Mouse (Mus musculus): ENCODE data around the gene Dyrk1a. TPM values are rescaled to one million over a fixed set of nuclear protein-coding genes. Genes with fewer than 3 reads are reported as not detected.

Dyrk1a gene
- polyA plus RNA-seq, 1 experiment from 2014 or later, result 12.8 TPM

DNA sequence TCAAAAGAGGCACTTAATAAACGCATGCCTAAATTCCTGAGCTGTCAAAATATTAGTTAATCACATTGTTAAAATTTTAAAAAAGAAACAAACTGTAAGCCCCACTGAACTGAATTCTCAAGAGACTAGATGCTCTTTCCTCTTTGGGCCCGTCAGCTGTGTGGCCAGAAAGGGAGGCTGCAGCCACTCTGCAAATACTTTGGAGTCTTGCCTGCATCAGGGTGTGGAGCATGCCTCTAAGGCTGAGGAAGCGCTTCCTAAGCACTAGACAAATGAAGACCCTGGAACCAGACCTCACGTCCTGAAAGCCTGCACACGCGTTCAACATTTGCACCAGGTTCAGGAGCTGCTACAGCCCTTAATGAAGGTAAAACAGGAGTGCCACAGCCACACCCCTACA is 36.1 kb upstream of the Dyrk1a start:
- ATAC-seq, result no peak
- H3K4me1 ChIP-seq (replicated peaks; ENCODE audit: control insufficient read depth, insufficient read depth, low read length), result no peaks in the 10 kb centered on the region
- H3K4me3 ChIP-seq (replicated peaks; ENCODE audit: low read length), result no peak overlapping the region
- WGBS, result 75% methylated on average over 6 of the region's 6 CpGs
- no peak overlapping the region for H3K4me2 ChIP-seq (ENCODE audit: low read length)
- no peak overlapping the region for H3K9ac ChIP-seq (replicated peaks; ENCODE audit: low read depth, low read length)
- H3K27ac ChIP-seq (ENCODE audit: low read length), result no peak overlapping the region
- no peaks in the 10 kb centered on the region for H3K36me3 ChIP-seq (ENCODE audit: control insufficient read depth, insufficient read depth)
- no peaks in the 10 kb centered on the region for H3K9me3 ChIP-seq (ENCODE audit: control insufficient read depth, low read length)
- H3K27me3 ChIP-seq (replicated peaks; ENCODE audit: control insufficient read depth, insufficient read depth, low read length), result no peaks in the 10 kb centered on the region

GRCm38 (mm10) chr16:94535716-94536115 is 34.1 kb upstream of the Dyrk1a start:
- 92% methylated on average over 5 of the region's 5 CpGs for WGBS
- no peaks in the 10 kb centered on the region for H3K27me3 ChIP-seq (replicated peaks; ENCODE audit: control insufficient read depth, insufficient read depth, low read length)
- H3K9ac ChIP-seq (replicated peaks; ENCODE audit: low read depth, low read length), result no peak overlapping the region
- H3K27ac ChIP-seq (ENCODE audit: low read length), result no peak overlapping the region
- no peaks in the 10 kb centered on the region for H3K9me3 ChIP-seq (ENCODE audit: control insufficient read depth, low read length)
- H3K36me3 ChIP-seq (ENCODE audit: control insufficient read depth, insufficient read depth), result no peaks in the 10 kb centered on the region
- no peak overlapping the region for H3K4me3 ChIP-seq (replicated peaks; ENCODE audit: low read length)
- ATAC-seq, result no peak
- no peak overlapping the region for H3K4me2 ChIP-seq (ENCODE audit: low read length)
- no peaks in the 10 kb centered on the region for H3K4me1 ChIP-seq (replicated peaks; ENCODE audit: control insufficient read depth, insufficient read depth, low read length)

DNA sequence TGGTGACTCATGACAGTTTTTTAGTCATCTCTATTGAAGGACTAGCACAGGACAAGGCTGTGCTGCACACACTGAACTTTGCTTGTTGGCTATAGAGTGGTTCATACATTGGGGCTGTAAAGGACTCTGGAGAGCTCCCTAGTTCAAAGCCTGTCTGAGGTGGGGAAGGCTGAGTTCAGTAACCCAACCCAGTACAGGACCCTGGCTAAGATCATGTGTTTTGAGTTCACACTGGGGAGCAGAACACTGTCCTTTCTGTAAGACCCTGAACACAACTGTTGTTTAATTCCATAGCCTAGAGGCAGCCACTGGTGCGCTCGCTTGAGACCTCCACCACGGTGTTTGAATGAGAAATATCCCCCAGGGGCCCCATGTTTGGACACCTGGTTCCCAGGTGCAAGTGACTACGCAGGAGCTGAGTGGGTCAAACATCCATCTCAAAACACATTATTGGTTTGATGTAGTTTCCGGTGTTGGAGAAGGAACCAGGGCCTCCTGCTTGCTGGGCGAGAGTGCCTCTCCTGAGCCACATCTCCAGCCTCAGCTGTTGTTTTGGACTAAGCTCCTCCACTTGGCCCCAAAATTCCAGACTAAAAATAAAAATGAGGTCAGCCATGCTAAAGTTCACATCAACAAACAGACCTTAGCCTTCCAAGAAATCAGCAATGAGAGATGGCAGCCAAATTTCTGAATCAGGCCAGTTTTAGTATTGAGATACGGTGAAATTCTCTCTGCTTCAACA is 33.2 kb upstream of the Dyrk1a start:
- H3K9me3 ChIP-seq (ENCODE audit: control insufficient read depth, low read length), result no peaks in the 10 kb centered on the region
- no peak overlapping the region for H3K4me2 ChIP-seq (ENCODE audit: low read length)
- no peak overlapping the region for H3K4me3 ChIP-seq (replicated peaks; ENCODE audit: low read length)
- ATAC-seq, result no peak
- 86% methylated on average over 7 of the region's 7 CpGs for WGBS
- H3K4me1 ChIP-seq (replicated peaks; ENCODE audit: control insufficient read depth, insufficient read depth, low read length), result no peaks in the 10 kb centered on the region
- no peak overlapping the region for H3K9ac ChIP-seq (replicated peaks; ENCODE audit: low read depth, low read length)
- H3K36me3 ChIP-seq (ENCODE audit: control insufficient read depth, insufficient read depth), result no peaks in the 10 kb centered on the region
- H3K27ac ChIP-seq (ENCODE audit: low read length), result no peak overlapping the region
- no peaks in the 10 kb centered on the region for H3K27me3 ChIP-seq (replicated peaks; ENCODE audit: control insufficient read depth, insufficient read depth, low read length)

DNA sequence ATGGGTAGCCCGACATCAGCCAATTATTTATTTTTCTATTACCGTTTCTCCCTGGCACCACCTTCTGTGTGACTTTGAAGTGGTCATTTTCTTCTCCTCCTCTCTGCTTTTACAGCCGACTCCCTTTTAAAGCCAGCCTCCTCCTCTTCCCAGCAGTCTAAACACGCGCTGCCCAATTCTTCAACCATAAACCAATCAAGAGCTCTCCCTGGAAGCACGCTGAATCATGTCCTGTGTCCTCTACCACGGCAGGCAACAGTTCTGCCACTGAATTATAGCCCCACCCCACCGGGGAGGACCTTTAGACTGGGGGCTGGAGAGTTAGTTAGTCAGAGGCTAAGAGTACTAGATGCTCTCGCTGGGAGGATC is 32.7 kb upstream of the Dyrk1a start:
- no peak overlapping the region for H3K27ac ChIP-seq (ENCODE audit: low read length)
- H3K4me2 ChIP-seq (ENCODE audit: low read length), result no peak overlapping the region
- no peak for ATAC-seq
- no peak overlapping the region for H3K4me3 ChIP-seq (replicated peaks; ENCODE audit: low read length)
- H3K36me3 ChIP-seq (ENCODE audit: control insufficient read depth, insufficient read depth), result no peaks in the 10 kb centered on the region
- H3K4me1 ChIP-seq (replicated peaks; ENCODE audit: control insufficient read depth, insufficient read depth, low read length), result no peaks in the 10 kb centered on the region
- no peaks in the 10 kb centered on the region for H3K27me3 ChIP-seq (replicated peaks; ENCODE audit: control insufficient read depth, insufficient read depth, low read length)
- H3K9me3 ChIP-seq (ENCODE audit: control insufficient read depth, low read length), result no peaks in the 10 kb centered on the region
- H3K9ac ChIP-seq (replicated peaks; ENCODE audit: low read depth, low read length), result no peak overlapping the region
- WGBS, result 71% methylated on average over 9 of the region's 9 CpGs

GRCm38 (mm10) chr16:94540140-94540539 is 29.7 kb upstream of the Dyrk1a start:
- H3K4me1 ChIP-seq (replicated peaks; ENCODE audit: control insufficient read depth, insufficient read depth, low read length), result no peaks in the 10 kb centered on the region
- H3K36me3 ChIP-seq (ENCODE audit: control insufficient read depth, insufficient read depth), result no peaks in the 10 kb centered on the region
- ATAC-seq, result no peak
- no peaks in the 10 kb centered on the region for H3K9me3 ChIP-seq (ENCODE audit: control insufficient read depth, low read length)
- H3K27ac ChIP-seq (ENCODE audit: low read length), result no peak overlapping the region
- WGBS, result 96% methylated on average over 9 of the region's 9 CpGs
- H3K4me3 ChIP-seq (replicated peaks; ENCODE audit: low read length), result no peak overlapping the region
- H3K27me3 ChIP-seq (replicated peaks; ENCODE audit: control insufficient read depth, insufficient read depth, low read length), result no peaks in the 10 kb centered on the region
- H3K9ac ChIP-seq (replicated peaks; ENCODE audit: low read depth, low read length), result no peak overlapping the region
- H3K4me2 ChIP-seq (ENCODE audit: low read length), result no peak overlapping the region

GRCm38 (mm10) chr16:94542898-94543297 is 26.9 kb upstream of the Dyrk1a start:
- no peaks in the 10 kb centered on the region for H3K27me3 ChIP-seq (replicated peaks; ENCODE audit: control insufficient read depth, insufficient read depth, low read length)
- H3K9me3 ChIP-seq (ENCODE audit: control insufficient read depth, low read length), result no peaks in the 10 kb centered on the region
- 94% methylated on average over 8 of the region's 8 CpGs for WGBS
- ATAC-seq, result no peak
- no peaks in the 10 kb centered on the region for H3K36me3 ChIP-seq (ENCODE audit: control insufficient read depth, insufficient read depth)
- H3K4me1 ChIP-seq (replicated peaks; ENCODE audit: control insufficient read depth, insufficient read depth, low read length), result no peaks in the 10 kb centered on the region
- no peak overlapping the region for H3K27ac ChIP-seq (ENCODE audit: low read length)
- no peak overlapping the region for H3K4me3 ChIP-seq (replicated peaks; ENCODE audit: low read length)
- no peak overlapping the region for H3K4me2 ChIP-seq (ENCODE audit: low read length)
- no peak overlapping the region for H3K9ac ChIP-seq (replicated peaks; ENCODE audit: low read depth, low read length)

GRCm38 (mm10) chr16:94544540-94545105 is 25.2 kb upstream of the Dyrk1a start:
- H3K9ac ChIP-seq (replicated peaks; ENCODE audit: low read depth, low read length), result no peak overlapping the region
- no peak overlapping the region for H3K4me2 ChIP-seq (ENCODE audit: low read length)
- ATAC-seq, result no peak
- no peak overlapping the region for H3K27ac ChIP-seq (ENCODE audit: low read length)
- 73% methylated on average over 11 of the region's 11 CpGs for WGBS
- no peaks in the 10 kb centered on the region for H3K9me3 ChIP-seq (ENCODE audit: control insufficient read depth, low read length)
- no peaks in the 10 kb centered on the region for H3K4me1 ChIP-seq (replicated peaks; ENCODE audit: control insufficient read depth, insufficient read depth, low read length)
- no peaks in the 10 kb centered on the region for H3K36me3 ChIP-seq (ENCODE audit: control insufficient read depth, insufficient read depth)
- no peaks in the 10 kb centered on the region for H3K27me3 ChIP-seq (replicated peaks; ENCODE audit: control insufficient read depth, insufficient read depth, low read length)
- H3K4me3 ChIP-seq (replicated peaks; ENCODE audit: low read length), result no peak overlapping the region

DNA sequence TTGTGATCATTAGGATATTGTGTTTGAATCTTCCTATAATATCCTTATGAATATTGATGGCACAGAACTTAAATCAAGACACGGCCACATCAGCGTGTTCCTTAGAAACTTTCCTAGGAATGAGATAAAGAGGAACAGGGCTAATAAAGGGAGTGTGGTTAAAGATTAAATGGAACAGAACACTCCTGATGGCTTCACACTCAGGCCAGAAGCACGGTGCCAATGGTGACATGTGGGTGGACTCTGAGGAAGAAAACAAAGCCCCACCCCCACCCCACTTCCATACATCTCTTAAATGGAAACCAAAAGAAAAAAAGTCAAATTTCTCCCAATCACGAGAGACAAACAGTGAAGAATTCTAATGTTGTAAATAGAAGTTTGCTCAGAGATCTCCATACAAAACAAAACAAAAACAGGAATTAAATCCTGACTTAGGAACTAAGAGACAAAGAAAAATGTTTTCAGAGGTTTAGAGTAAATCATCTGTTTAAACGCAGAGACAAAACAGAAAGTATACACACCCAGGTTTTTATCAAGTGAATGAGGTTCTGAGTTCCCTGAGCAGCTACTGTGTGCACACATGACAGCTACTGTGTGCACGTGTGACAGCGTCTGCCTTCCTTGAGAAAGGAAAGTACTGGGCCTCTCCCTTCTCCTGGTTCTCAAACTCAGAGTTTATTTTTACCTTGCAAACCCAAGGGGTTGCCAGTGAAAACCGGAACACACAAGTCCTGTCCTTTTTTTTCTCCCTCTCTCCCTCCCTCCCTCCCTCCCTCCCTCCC is 23.8 kb upstream of the Dyrk1a start:
- no peak for ATAC-seq
- Histone ChIP-seq H3K27ac (ENCODE audit: low read length) (no peak overlapping the region), H3K4me2 (ENCODE audit: low read length) (no peak overlapping the region), H3K4me3 (replicated peaks; ENCODE audit: low read length) (no peak overlapping the region), H3K36me3 (ENCODE audit: control insufficient read depth, insufficient read depth) (no peaks in the 10 kb centered on the region), H3K9me3 (ENCODE audit: control insufficient read depth, low read length) (no peaks in the 10 kb centered on the region), H3K4me1 (replicated peaks; ENCODE audit: control insufficient read depth, insufficient read depth, low read length) (no peaks in the 10 kb centered on the region), H3K27me3 (replicated peaks; ENCODE audit: control insufficient read depth, insufficient read depth, low read length) (no peaks in the 10 kb centered on the region), H3K9ac (replicated peaks; ENCODE audit: low read depth, low read length) (no peak overlapping the region)
- 63% methylated on average over 8 of the region's 8 CpGs for WGBS

DNA sequence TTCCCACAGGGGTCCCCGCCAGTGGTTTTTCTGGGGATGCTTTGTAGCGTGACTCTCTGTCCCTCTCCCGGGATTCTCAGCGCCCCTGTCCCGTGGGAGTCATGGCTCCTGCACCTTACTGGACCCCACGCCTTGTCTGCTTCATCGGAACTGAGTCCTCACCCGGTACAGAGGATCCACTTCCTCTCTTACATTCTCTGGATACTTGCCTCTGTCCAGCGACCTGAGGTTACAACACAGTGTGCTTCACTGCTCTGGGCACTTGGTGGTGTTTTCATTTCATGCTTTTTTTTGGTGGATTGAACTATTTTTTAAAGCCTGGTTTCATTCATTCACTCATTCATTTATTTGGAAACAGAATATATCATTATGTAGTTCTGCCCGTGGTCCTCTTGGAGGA is 20.0 kb upstream of the Dyrk1a start:
- ATAC-seq, result no peak
- Histone ChIP-seq H3K9me3 (ENCODE audit: control insufficient read depth, low read length) (peaks cover 4% of the 10 kb centered on the region; the same call in 1 of the 2 replicates), H3K27ac (ENCODE audit: low read length) (no peak overlapping the region), H3K4me1 (replicated peaks; ENCODE audit: control insufficient read depth, insufficient read depth, low read length) (no peaks in the 10 kb centered on the region), H3K36me3 (ENCODE audit: control insufficient read depth, insufficient read depth) (no peaks in the 10 kb centered on the region), H3K9ac (replicated peaks; ENCODE audit: low read depth, low read length) (no peak overlapping the region), H3K27me3 (replicated peaks; ENCODE audit: control insufficient read depth, insufficient read depth, low read length) (no peaks in the 10 kb centered on the region), H3K4me3 (replicated peaks; ENCODE audit: low read length) (no peak overlapping the region), H3K4me2 (ENCODE audit: low read length) (no peak overlapping the region)
- WGBS, result 81% methylated on average over 10 of the region's 10 CpGs

Measured in forebrain, embryonic 16.5 days (tissue).